Mouse (Mus musculus): ENCODE data around the gene Ypel2. TPM values are rescaled to one million over a fixed set of nuclear protein-coding genes. Genes with fewer than 3 reads are reported as not detected.

Ypel2 gene
- total RNA-seq (2023): 4.1 to 4.9 TPM (median 4.6 TPM) in 4 replicates

DNA sequence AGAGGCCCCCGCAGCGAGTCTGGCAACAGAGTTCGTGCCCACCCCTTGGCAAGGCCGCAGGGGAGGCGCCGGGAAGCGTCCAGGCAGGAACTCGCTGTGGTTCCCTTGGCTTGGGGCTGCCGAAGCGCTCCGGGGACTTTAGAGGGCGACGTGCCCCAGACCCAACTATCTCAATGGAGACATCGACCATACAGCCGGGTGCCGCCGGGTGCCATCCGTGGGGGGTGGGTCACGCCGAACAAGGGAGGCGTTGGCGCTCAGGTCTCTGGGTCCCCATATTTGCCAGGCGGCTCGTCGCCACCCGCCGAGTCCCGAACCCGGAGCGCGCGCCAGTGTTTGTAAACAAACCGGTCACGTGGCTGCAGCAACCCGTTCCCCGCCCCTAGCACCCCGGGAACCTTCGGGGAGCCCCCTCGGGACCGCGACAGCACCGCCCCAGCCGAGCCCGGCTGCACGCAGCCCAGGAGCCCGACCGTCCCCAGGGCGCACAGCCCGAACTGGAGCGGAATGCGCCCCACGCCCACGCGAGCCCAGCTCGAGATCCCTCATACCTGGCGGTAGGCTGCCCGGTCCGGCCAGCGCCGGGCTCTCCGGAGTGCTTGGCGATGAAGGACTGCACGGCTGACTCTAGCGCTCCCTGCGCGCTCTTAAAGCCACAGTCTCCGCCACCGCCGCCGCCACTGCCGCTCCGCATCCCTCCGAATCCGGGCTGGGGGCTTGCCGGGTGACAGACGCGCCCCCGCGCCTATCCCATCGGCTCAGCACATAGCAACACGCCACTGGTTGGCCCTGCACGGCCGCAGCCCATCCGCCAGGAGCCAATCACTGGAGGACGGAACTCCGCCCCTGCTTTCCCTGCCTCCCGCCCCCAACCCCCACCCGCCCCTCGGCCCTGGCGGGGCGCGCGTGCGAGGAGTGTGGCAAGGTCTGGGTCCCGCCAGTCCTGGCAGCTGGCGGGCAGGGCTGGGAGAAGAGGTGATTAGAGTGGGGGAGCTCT, at the start of gene Ypel2:
Gene Ypel2, minus strand, starts transcription at position 667 of the 997 bp plus-strand sequence.

Other genes with a start within 250 kb of the Ypel2 start
- gene Cltc, start 236.1 kb downstream of the Ypel2 start, total RNA-seq (2023): 253 to 318 TPM (median 282 TPM) in 4 replicates
- 65.4 to 76.6 TPM (median 74.5 TPM) in 4 replicates for gene Dhx40, start 186.0 kb downstream of the Ypel2 start, total RNA-seq (2023)
- gene Gdpd1, start 80.4 kb upstream of the Ypel2 start, total RNA-seq (2023): 0.24 to 0.57 TPM (median 0.47 TPM) in 3 of 4 replicates, not detected in the other
- gene Smg8, start 93.1 kb upstream of the Ypel2 start, total RNA-seq (2023): 24.6 to 29.1 TPM (median 27.0 TPM) in 4 replicates
- 1.2 to 1.9 TPM (median 1.5 TPM) in 4 replicates for gene Prr11, start 115.0 kb upstream of the Ypel2 start, total RNA-seq (2023)
- 5.1 to 6.3 TPM (median 5.4 TPM) in 4 replicates for gene Ska2, start 115.5 kb upstream of the Ypel2 start, total RNA-seq (2023)
- gene Trim37, start 133.4 kb upstream of the Ypel2 start, total RNA-seq (2023): 6.7 to 12.1 TPM (median 8.1 TPM) in 4 replicates

Data from B cell, adult 62 days (primary cell).